Mouse (Mus musculus): ENCODE results near the gene Pxdn. TPM values are rescaled to one million over a fixed set of nuclear protein-coding genes. Genes with fewer than 3 reads are reported as not detected.

Pxdn gene
- total RNA-seq, 2 experiments from 2014 or later, result 62.2 to 65.1 TPM

GRCm38 (mm10) chr12:29945182-29945743 lies 7.9 kb downstream of the Pxdn start:
- no peak for DNase-seq (ENCODE audit: low spot score)
- intact Hi-C loops (cut with DNase I), result no loop called here

GRCm38 (mm10) chr12:29951043-29951442 lies 13.6 kb downstream of the Pxdn start:
- no peak for DNase-seq (ENCODE audit: low spot score)

GRCm38 (mm10) chr12:29951485-29951884 lies 14.1 kb downstream of the Pxdn start:
- intact Hi-C loops (cut with DNase I), result no loop called here

More at GRCm38 (mm10) chr12:29951043-29951442, 13.6 kb downstream of the Pxdn start:
- intact Hi-C loops (cut with DNase I), result no loop called here

GRCm38 (mm10) chr12:29952102-29952501 lies 14.7 kb downstream of the Pxdn start:
- DNase-seq (ENCODE audit: low spot score), result peak; percentile 48
- intact Hi-C loops (cut with DNase I), result loop anchor here (2.0 kb wide), 1 partner anchor 13 kb away; no protein-coding TSS in a partner anchor

More at GRCm38 (mm10) chr12:29951485-29951884, 14.1 kb downstream of the Pxdn start:
- no peak for DNase-seq (ENCODE audit: low spot score)

GRCm38 (mm10) chr12:29953999-29954398 lies 16.6 kb downstream of the Pxdn start:
- DNase-seq (ENCODE audit: low spot score), result peak; percentile 30
- intact Hi-C loops (cut with DNase I), result loop anchor here (2.0 kb wide), 1 partner anchor 15 kb away; no protein-coding TSS in a partner anchor

- no peak for DNase-seq (ENCODE audit: low spot score)
- intact Hi-C loops (cut with DNase I), result no loop called here
These were observed 17.1 kb downstream of the Pxdn start for GRCm38 (mm10) chr12:29954464-29954863.

- intact Hi-C loops (cut with DNase I), result no loop called here
- DNase-seq (ENCODE audit: low spot score), result no peak
These were observed 19.6 kb downstream of the Pxdn start for GRCm38 (mm10) chr12:29956969-29957368.

- intact Hi-C loops (cut with DNase I), result loop anchor here (2.0 kb wide), 1 partner anchor 16 kb away; no protein-coding TSS in a partner anchor
- no peak for DNase-seq (ENCODE audit: low spot score)
These were observed 21.2 kb downstream of the Pxdn start for GRCm38 (mm10) chr12:29958637-29959036.

- intact Hi-C loops (cut with DNase I), result no loop called here
- no peak for DNase-seq (ENCODE audit: low spot score)
These were observed 23.6 kb downstream of the Pxdn start for GRCm38 (mm10) chr12:29961041-29961440.

GRCm38 (mm10) chr12:29965016-29965415 lies 27.6 kb downstream of the Pxdn start:
- DNase-seq (ENCODE audit: low spot score), result no peak
- intact Hi-C loops (cut with DNase I), result no loop called here

- no peak for DNase-seq (ENCODE audit: low spot score)
- intact Hi-C loops (cut with DNase I), result no loop called here
These were observed 34.5 kb downstream of the Pxdn start for GRCm38 (mm10) chr12:29971795-29972464.

- intact Hi-C loops (cut with DNase I), result no loop called here
These were observed 35.1 kb downstream of the Pxdn start for GRCm38 (mm10) chr12:29972533-29972932.

GRCm38 (mm10) chr12:29980076-29980475 lies 42.7 kb downstream of the Pxdn start:
- intact Hi-C loops (cut with DNase I), result no loop called here

More at GRCm38 (mm10) chr12:29972533-29972932, 35.1 kb downstream of the Pxdn start:
- no peak for DNase-seq (ENCODE audit: low spot score)

GRCm38 (mm10) chr12:29981722-29982293 lies 44.4 kb downstream of the Pxdn start:
- intact Hi-C loops (cut with DNase I), result loop anchor here (2.0 kb wide), 1 partner anchor 21 kb away; no protein-coding TSS in a partner anchor
- DNase-seq (ENCODE audit: low spot score), result no peak

More at GRCm38 (mm10) chr12:29980076-29980475, 42.7 kb downstream of the Pxdn start:
- DNase-seq (ENCODE audit: low spot score), result no peak

- intact Hi-C loops (cut with DNase I), result loop anchor here (2.0 kb wide), 1 partner anchor 20 kb away; no protein-coding TSS in a partner anchor
- DNase-seq (ENCODE audit: low spot score), result no peak
These were observed 45.8 kb downstream of the Pxdn start for GRCm38 (mm10) chr12:29983190-29983589.

- intact Hi-C loops (cut with DNase I), result no loop called here
- DNase-seq (ENCODE audit: low spot score), result no peak
These were observed 47.7 kb downstream of the Pxdn start for GRCm38 (mm10) chr12:29985126-29985525.

GRCm38 (mm10) chr12:29986241-29986640 lies 48.8 kb downstream of the Pxdn start:
- DNase-seq (ENCODE audit: low spot score), result no peak
- intact Hi-C loops (cut with DNase I), result no loop called here

- no peak for DNase-seq (ENCODE audit: low spot score)
- intact Hi-C loops (cut with DNase I), result no loop called here
These were observed 61.5 kb downstream of the Pxdn start for GRCm38 (mm10) chr12:29998895-29999294.

- intact Hi-C loops (cut with DNase I), result loop anchor here (2.0 kb wide), 1 partner anchor 19 kb away; no protein-coding TSS in a partner anchor
These were observed 64.5 kb downstream of the Pxdn start for GRCm38 (mm10) chr12:30001951-30002350.

GRCm38 (mm10) chr12:30003680-30004364 lies 66.4 kb downstream of the Pxdn start:
- peak; percentile 48 for DNase-seq (ENCODE audit: low spot score)
- intact Hi-C loops (cut with DNase I), result loop anchor here (2.0 kb wide), 1 partner anchor 21 kb away; no protein-coding TSS in a partner anchor

More at GRCm38 (mm10) chr12:30001951-30002350, 64.5 kb downstream of the Pxdn start:
- no peak for DNase-seq (ENCODE audit: low spot score)
